Mouse (Mus musculus) MEL (cell line): Measurements from ENCODE around the gene Ccdc85c.

ENCODE experiments used
- CTCF ChIP-seq, 3 experiments: IDR thresholded peaks in 2 of 3; conservative IDR thresholded peaks in 1 of 3; 2 replicates each; pipeline ENCODE4 v1.5.1; 2011 to 2012; ENCODE audit warnings: low read length in 3 of 3, low read depth in 2 of 3, mild to moderate bottlenecking in 2 of 3, improper control_type of control experiment in 1 of 3, inconsistent platforms in 1 of 3, mixed read lengths in 1 of 3, moderate library complexity in 1 of 3; ENCODE audit not compliant: control insufficient read depth in 1 of 3, insufficient read depth in 1 of 3, poor library complexity in 1 of 3, severe bottlenecking in 1 of 3
- USF1 ChIP-seq: IDR thresholded peaks from 2 replicates; pipeline ENCODE4 v1.6.1; 2014; ENCODE audit warnings: low read depth, mild to moderate bottlenecking, inconsistent platforms, low read length, improper control_type of control experiment, moderate library complexity

DNA sequence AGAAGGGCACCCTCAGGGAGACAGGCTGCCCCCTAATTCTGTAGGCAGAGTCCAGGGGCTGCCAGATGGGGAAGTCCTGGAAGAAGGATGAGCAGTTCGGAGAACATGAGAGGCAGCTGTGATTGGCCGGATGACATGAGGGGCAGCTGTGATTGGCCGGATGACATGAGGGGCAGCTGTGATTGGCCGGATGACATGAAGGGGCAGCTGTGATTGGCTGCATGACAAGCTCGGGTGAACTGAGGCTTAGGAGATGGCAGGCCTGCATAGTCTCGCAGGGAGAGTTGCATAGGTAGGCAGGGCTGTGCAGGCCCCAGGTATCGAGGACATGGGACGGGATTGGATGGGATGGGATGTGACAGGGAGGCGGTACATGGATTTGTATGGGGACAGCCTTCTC is 17.2 kb upstream of the Ccdc85c start:
- TF ChIP-seq CTCF (IDR thresholded peaks at IDR 0.05 in 2 of 3, conservative IDR thresholded peaks at IDR 0.05 in 1 of 3; ENCODE audit: control insufficient read depth in 1 of 3, insufficient read depth in 1 of 3, low read depth in 2 of 3, low read length in 3 of 3, poor library complexity in 1 of 3, severe bottlenecking in 1 of 3), result no peak
- TF ChIP-seq USF1, result no peak
